Mouse (Mus musculus) urinary bladder, postnatal 14 days (tissue): ENCODE measurements around the gene Kctd7.

ENCODE experiments used
- DNase-seq: peaks from one replicate; pipeline ENCODE4 v3.0.0; 2021; ENCODE audit warnings: low spot score

Kctd7 gene

DNA sequence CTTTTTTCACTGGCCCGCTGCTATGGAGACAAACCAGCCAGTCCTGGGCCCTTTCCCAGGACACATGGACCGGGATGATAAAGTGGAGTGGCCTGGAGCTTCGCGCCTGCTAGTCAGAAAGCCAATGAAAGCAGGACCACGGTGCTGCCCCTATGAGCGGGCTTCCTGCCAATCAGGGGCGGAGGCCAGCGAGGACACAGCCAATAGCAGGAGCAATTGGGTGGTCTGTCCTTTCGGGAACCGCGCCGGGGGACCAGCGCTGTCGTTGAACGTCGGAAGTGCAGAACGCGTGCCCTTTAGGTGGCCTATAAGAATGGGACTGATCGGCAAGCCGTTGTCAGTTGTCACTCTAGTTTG lies 706 bp upstream of the Kctd7 start:
- peak; percentile 61 for DNase-seq

DNA sequence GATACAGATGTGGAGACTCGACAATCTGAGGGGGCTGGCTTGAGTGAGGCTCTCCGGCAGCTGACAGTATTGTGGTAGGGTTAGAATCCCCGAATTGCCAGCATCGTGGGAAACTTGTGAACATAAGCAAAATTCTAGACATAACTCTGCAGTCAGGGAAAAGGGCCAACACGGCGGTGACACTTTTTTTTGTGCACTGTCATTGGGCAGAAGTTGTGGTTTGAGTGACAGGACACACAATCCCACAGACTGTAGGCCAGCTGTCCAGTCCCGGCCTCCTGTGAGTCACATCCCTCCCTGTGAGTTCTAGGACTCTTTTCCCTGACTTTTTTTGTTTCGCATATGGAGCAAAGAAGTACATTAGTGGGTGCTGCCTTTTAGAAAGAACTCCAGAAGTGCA lies 1.3 kb downstream of the Kctd7 start:
- no peak for DNase-seq

DNA sequence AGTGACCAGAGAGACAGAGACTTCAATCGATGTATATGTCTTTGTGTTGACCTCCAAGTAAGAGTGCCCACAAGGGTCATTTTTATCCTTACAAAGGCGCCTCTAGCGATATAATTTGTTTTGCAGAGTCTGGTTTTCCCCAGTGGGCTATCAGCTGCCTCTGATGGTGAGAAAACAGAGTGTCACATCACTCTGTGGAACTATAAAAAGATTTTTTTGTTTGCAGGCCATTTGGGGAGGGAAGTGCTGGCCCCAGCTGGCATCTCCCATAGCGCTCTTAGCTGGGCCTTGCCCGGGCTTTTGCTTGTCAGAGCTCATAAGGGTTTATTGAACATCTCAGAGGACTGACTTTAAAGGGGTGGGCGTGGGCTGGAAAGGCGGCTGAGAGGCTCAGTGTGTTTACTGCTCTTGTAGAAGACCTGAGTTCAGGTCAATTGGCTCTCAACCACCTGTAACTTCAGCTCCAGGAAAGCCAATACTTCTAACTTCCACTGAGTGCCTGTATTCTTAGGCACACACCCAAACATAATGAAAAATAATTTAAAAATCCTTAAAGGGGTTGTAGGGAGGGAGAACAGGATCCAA lies 5.2 kb downstream of the Kctd7 start:
- no peak for DNase-seq

DNA sequence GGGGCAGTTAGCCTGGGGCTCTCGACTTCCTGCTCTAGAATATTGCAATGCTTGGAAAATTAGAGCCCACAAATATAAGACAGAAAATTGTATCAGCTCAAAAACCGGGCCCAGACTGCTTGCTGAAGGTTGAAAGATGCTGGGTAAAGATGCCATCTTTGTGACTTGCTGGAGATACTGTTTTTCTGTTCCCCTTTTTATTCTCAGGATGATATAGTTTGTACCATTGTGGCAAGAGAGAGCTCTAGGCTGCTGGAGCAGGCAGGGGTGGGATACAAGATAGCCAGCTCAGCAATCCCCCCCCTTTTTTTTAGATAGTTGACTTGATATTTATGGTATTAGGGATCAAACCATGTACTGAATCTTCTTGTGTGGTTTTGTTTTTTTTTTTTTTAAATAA lies 9.6 kb downstream of the Kctd7 start:
- DNase-seq: no peak

DNA sequence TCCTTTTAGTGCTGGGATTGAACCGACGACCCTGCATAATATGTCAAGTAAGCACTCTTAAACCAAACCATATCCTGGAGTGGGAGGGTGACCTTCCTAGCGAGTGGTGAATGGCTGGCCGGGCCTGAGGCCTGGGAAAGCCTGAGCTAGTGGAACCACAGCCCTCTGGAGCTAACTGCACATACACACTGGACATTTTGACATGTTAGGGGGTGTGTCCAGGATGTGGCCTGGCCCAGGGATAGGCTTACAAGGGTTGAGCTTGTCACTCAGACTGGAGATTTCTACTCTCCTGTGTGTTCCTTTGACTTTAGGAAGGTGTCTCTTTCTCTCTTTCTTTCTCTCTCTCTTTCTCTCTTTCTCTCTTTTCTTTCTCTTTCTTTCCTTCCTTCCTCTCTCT lies 13.9 kb downstream of the Kctd7 start:
- DNase-seq: no peak

DNA sequence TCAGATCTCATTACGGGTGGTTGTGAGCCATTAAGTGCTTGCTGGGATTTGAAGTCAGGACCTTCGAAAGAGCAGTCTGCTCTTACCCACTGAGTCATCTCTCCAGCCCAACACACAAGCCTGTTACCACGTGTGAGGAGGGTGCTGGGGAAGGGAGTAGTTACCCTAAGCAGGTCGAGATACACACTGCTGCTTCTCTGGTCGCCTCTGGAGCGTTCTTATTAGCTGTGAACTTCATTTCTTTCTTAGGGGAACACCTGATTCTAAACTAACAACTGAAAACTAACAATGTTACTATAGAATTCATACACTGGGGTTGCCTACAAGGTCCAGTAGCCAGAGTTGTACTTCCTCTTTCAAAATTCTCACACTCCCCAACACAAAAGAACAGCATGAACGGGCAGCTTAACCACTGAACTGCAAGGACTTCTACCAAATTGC lies 15.1 kb downstream of the Kctd7 start:
- DNase-seq: no peak

DNA sequence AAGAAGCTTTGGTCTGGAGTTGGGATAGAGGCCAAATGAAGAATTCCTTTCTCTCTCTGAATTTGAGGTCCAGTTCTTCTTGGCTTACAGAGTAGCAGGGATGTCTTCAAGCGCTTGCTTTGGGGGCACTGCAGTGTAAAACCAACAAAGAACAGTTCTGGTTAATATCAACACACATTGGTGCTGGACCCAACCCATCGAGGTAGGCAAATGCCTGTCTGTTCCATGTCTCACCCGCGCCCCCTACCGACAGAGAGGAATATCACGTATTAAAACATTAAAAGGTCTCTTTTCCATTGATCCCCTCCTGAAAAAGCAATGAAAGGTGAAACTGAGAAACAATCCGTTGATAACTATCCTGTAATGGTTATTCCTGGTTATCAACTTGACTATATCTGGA lies 19.0 kb downstream of the Kctd7 start:
- peak; percentile 84 for DNase-seq

DNA sequence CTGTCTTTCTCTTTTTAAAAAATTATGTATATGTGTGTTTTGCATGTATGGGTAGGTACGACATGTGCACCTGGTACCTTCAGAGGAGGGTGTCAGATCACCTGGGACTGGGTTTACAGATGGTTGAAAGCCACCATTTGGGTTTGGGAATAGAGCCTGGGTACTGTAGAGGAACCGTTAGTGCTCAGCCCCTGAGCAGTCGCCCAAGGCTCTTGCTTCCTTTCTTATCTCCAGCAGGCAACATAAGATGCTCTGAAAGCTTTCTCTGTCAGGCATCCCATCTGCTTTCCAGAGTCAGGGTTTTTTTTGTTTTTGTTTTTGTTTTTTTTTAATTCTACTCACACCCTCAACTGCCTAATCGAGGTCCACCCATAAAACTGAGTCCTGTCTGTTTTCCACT lies 20.6 kb downstream of the Kctd7 start:
- no peak for DNase-seq

DNA sequence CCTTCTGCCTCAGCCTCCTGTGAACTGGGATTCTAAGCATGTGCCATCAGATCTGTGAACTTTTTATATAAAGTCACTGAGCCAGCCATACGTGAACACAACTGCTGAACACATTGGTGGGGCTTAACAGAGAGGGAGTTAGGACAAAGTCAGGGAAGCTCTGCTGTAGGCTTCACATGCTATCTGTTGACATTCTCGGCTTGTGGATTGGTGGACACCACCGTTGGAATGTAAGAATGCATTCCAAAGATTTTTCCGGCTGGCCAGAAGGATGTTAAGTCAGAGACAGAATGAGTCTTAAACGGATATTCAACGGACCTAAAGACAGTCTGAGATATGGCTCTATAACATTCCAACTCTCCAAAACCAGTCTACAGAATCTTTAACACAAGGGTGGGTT lies 24.4 kb downstream of the Kctd7 start:
- no peak for DNase-seq

DNA sequence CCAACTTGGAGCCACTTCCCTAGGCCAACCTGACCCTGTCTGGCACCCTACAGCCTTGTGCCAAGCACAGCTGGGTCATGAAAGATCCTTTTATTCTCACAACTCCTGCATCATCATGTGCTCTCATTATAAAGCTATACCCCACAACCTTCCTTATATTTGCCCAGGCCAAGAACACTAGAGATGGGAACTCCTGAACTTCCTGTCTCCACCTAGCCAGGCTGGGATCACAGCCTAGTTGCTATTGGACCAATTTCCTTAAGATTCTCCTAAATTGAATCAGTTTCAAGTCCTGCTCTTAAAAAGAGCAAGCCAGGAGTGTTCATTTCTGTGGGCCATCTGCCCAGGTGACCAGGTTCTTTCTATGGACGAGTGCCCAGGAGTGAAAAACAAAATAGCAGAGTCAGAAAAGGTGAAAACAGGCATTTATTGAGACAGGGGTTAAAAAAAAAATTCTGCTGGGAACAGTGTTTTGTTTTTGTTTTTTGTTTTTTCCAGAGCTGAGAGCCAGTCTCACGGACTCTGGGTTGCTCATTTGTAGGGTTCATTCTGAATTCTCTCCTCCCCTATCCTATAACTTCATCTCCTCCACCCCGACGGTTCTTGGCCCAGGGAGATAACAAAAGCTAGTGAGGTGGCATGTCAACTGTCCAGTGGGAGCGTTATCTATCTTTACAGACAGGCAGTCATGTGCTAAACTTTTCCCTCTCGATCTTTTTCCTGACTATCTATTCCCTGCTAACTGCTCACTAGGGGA lies 26.2 kb downstream of the Kctd7 start:
- DNase-seq: no peak

DNA sequence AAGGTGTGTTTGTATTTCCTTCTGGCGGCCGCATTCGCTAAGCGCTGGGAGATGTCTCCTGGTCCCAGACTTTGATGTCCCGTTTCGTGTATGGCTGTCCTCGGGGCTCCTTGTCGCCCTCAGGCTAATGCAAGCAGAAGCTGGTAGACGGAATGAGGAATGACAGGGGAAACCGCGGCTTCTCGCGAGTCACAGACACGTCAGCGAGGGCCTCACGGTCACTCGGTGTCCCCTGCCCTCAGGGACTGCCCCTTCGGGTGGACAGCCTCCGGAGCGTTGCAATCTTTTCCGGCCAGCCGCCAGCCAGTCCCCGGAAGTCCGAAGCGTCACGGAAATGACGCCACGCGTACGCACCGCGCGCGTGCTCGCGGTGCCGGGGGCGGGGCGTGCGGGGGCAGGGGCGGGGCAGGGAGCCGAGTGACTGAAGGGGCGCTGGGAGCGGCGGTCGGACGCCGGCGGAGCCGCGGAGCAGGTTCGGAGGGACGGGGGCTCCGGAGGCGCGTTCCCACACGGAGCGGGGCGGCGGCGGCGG lies 26.8 kb downstream of the Kctd7 start, which contains the start of gene Rabgef1:
Rabgef1 (plus strand) TSS at position 376 of the 532 bp plus-strand sequence.
- DNase-seq: peak; percentile 94

DNA sequence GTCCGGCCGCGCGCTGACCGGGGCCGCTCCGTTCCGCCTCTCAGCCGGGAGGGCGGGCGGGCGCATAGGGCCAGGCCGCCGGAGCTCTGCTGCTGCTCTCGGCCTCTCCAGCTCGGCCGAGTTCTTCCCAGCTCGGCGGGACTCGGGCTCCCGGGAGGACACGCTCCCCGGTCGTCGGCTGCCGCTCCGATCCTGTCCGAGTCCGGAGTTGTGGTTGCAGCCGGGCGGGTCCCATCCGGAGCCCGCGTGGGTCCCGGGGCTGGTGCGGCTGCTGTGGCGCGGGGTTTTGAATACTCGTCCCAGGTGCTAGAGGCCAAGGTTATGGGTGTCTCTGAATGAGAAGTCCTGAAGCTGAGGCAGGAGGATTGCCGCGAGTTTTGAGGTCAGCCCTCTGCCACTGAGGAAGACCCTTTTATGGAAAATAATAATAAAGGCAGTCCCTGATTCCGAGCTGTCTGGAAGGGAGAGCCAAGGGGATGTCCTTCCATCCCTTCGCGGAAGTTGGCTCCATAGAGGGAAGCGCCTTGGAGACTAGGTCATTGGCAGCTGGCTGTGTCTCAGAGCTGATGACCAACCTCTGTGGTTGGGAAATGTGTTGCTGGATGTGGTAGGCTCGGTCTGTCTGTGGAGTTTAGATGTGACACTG lies 27.4 kb downstream of the Kctd7 start:
- peak; percentile 66 for DNase-seq

DNA sequence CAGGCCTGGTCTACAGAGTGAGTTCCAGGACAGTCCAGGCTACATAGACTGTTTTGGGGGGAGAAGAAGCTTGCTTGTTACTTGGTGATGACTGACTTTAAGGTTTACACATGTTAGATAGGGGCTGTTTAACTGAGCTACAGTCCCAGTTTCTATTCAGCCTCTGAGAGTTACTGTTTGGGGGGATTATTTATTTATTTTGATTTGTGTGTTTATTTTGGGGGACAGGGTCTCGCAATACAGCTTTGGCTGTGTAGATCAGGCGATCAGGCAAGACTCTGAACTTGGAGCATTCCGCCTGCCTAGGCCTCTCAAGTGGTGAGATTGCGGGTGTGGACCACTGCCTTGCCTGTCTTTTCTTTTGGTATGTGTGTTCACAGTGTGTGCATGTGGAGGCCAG lies 28.4 kb downstream of the Kctd7 start:
- DNase-seq: no peak

DNA sequence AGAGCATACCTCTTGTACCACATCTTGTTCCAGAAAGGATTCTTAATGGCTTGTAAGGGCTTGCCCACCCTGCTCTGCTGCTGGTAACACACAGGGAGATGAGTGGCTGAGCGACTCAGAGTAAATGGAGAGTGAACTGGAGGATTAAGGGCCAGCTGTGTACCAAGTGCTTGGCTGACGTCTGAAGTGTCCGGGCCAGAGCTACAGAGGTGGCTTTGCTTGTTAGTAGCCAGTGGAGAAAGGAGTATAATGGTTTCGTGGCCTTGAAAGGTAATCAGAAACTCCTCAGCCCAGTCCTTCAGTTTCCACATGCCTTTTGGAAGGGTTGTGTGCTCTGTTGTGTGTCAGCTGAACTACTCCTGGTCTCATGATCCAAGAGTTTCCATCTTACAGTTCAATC lies 33.2 kb downstream of the Kctd7 start:
- no peak for DNase-seq

DNA sequence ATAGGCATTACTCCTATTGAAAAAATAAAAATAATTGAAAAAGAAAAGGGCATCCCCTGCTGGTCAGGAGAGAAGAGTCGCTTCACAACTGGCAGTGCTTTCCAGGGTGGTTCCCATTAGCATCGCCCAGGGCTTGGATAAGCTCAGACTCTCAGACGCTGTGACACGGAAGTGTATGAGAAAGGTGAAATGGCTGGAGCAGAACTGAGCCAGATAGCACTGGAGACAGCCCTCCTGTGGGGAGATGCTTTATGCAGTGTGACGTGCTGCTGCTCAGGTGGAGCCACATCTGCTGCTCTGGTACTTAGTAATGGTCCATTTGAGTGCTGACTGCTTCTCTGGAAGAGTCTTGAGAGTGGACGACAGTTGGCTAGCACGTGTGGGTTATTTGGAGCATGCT lies 35.7 kb downstream of the Kctd7 start:
- DNase-seq: no peak

DNA sequence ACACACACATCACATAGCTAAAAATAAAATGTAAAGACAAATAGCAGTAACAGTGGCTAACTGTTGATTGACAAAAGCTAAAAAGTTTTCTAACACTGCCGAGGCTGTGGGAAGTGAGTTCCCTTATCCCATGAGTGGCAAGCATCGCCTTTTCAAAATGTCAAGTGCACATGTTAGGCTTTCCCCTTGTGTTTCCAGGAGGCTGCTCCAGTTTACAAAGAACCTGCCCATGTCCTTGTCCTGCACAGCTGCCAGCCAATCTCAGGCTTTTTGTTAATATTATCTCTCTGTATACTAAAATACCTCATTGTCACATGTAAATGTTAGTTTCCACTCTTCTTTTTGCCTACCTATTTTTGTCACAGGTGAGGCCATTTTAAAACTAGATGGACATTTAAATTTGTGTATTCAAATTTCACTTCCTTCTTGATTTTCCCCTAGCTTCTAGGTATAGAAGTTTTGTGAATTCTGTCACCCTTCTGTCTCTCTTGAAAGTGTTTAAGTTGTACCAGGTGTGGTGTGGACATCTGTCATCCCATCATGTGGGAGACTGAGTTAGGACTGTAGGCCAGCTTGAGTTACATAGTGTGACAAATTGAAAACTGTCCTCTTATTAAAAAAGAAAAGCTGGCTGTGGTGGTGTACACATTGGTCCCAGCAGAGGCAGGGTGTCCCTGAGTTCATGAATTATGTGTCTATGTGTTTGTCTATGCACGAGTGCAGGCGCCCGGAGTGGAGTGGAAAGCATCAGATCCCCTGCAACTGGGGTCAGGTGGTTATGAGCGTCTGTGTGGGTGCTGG lies 37.3 kb downstream of the Kctd7 start:
- DNase-seq: no peak

DNA sequence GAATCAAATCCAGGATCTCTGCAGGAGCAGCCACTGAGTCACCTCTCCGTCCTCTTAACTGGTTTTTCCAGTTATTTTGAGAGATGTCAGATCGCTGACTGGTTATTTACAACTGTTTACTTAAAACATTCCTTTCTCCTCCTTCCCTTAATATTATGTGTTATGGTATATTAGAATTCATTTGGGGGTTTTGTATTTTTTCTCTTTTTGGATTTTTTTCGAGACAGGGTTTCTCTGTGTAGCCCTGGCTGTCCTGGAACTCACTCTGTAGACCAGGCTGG lies 37.8 kb downstream of the Kctd7 start:
- no peak for DNase-seq

DNA sequence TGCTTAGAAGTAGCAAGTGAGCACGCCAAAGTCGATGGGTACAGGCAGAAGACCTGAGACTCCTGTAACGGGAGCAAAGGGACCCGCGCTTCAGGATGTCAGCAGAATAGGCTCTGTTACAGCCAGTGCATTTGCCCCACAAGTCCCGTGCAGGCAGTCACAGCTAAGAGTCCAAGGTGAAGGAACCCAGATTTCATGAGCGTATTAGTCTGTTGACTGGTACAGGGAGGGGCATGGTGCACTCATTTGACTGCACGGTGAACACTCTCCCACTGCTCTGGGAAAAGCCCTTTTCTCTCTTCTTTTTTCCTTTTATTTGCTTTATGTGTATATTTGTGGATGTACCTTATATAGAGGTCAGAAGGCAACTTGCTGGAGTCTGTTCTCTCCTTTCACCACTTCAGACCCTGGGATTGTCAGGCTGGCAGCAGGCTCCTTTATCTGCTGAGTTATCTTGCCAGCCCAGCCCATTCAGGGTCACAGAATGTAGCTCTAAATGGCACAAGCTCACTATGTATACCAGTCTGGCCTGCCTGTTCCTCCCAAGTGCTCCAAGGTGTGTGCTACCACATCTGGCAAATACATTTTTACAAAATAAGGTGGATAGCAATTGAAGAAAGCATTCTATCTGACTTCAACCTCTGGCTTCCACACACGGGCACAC lies 39.7 kb downstream of the Kctd7 start:
- DNase-seq: no peak

DNA sequence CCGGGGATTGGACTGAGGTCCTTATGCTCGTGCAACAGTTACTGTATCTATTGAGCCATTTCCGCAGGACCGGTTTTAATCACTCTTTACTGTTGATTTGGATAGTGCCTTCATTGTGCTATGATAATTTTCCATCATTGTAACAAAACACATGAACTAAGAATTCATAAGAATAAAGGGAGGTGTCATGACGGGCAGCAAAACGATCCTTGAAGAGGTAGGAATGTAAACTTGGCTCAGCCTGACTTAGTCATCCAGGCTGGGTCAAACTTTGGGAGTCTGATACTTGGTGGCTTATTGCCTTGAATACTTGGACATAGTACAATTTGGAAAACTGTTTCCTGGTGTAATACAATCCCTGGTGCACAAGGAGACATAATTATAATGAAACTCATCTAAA lies 40.7 kb downstream of the Kctd7 start:
- DNase-seq: no peak

DNA sequence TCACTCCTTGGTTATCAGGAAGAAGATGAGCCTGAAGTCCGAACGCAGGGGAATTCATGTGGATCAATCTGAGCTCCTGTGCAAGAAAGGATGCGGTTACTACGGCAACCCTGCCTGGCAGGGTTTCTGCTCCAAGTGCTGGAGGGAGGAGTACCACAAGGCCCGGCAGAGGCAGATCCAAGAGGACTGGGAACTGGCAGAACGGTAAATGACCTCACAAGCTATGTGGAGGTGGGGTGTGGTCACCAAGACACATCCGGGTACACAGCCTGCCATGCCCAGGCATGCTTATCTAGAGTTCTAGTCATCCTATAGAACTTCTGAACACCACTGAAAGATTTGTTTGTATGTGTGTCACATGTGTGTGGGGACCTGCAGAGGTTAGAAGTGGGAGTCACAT lies 42.7 kb downstream of the Kctd7 start:
- DNase-seq: peak; percentile 75

DNA sequence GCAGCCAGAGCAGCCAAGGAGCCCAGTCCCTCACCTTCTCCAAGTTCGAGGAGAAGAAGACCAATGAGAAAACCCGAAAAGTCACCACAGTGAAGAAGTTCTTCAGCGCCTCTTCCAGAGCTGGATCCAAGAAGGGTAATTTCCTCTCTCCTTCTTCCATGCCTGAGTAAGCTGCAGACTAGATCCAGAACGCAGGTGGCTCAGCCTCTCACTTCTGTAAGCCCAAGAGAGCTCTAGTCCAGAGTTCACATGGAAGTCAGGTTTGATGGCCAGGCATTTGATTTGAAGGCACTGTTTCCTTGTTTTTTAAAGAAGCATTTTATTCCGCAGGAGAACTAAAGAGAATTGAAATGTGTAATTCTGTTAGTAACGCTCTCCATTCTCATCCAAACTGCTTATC lies 46.2 kb downstream of the Kctd7 start:
- DNase-seq: no peak

DNA sequence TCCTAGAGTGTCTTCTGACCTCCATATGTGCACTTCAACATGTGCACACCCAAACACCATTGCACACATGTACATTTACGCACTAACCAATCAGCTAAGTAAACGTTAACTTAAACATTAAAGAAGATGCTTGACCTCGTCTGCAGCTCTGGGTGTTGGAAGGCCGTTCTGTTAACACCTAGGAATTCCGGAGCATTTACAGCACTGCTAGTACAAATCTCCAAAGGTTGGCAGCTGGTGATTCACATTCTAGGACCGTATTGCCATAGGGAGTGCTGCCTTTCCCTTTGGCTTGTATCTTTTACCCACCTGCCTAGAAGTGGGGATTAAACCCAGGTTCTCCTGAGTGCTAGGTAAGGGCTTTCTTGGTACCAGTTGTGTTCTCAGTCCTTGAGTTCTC lies 47.2 kb downstream of the Kctd7 start:
- DNase-seq: no peak
